Mouse (Mus musculus) heart, embryonic 13.5 days (tissue): ENCODE data around the gene Ttc26. TPM values are rescaled to one million over a fixed set of nuclear protein-coding genes. Genes with fewer than 3 reads are reported as not detected.
"Not testable (repeated sequence)": the region's sequence is repeated elsewhere in the genome, so short reads cannot be mapped to it uniquely, and the experiment has no call there.

Experiments
- ATAC-seq: fragments of 200-750 bp; cut with Nextera tagmentation; 2 replicates; pipeline ENCODE4 v1.8.0; 2017; ENCODE audit warnings: moderate TSS enrichment; ENCODE audit not compliant: insufficient number of reproducible peaks, low FRiP score, low TSS enrichment; ENCODE audit errors: extremely low read depth
- H3K27ac ChIP-seq: fragments of 300-500 bp; sonication (generic); replicated peaks from 2 replicates; pipeline ENCODE4 v1.5.1; 2015; ENCODE audit warnings: moderate library complexity, mild to moderate bottlenecking, inconsistent platforms
- H3K27me3 ChIP-seq: fragments of 300-500 bp; sonication (generic); replicated peaks from 2 replicates; pipeline ENCODE4 v1.6.1; 2015; ENCODE audit warnings: mild to moderate bottlenecking, inconsistent platforms
- H3K36me3 ChIP-seq: fragments of 300-500 bp; sonication (generic); 2 replicates; pipeline ENCODE4 v1.6.1; 2015; ENCODE audit warnings: mild to moderate bottlenecking, inconsistent platforms
- H3K4me1 ChIP-seq: fragments of 300-500 bp; sonication (generic); 2 replicates; pipeline ENCODE4 v1.6.1; 2015; ENCODE audit warnings: inconsistent platforms
- H3K4me2 ChIP-seq: fragments of 300-500 bp; sonication (generic); 2 replicates; pipeline ENCODE4 v1.6.1; 2015; ENCODE audit warnings: inconsistent platforms, mild to moderate bottlenecking, moderate library complexity
- H3K4me3 ChIP-seq: fragments of 300-500 bp; sonication (generic); 2 replicates; pipeline ENCODE4 v1.5.1; 2015; ENCODE audit warnings: moderate library complexity, mild to moderate bottlenecking, inconsistent platforms
- H3K9ac ChIP-seq: fragments of 300-500 bp; sonication (generic); 2 replicates; pipeline ENCODE4 v1.6.1; 2015; ENCODE audit warnings: inconsistent platforms, mild to moderate bottlenecking, moderate library complexity
- H3K9me3 ChIP-seq: fragments of 300-500 bp; sonication (generic); 2 replicates; pipeline ENCODE4 v1.6.1; 2016; ENCODE audit warnings: inconsistent platforms
- WGBS: fragments of 180-500 bp; shearing (Covaris S2); methylation state at CpG from one replicate; pipeline ENCODE4 v1.1.7; 2015; ENCODE audit warnings: mixed read lengths; 5-methylcytosine and 5-hydroxymethylcytosine counted together
- polyA plus RNA-seq: library from polyadenylated mRNA; unstranded; fragments of >200 nt; fragmentation: Nextera tagmentation; extraction: Ambion mirVana; gene quantifications from 2 replicates; pipeline ENCODE4 v1.2.1, GENCODE M21; 2015

The Ttc26 gene
- polyA plus RNA-seq, 1 experiment from 2014 or later, result 2.9 TPM

DNA sequence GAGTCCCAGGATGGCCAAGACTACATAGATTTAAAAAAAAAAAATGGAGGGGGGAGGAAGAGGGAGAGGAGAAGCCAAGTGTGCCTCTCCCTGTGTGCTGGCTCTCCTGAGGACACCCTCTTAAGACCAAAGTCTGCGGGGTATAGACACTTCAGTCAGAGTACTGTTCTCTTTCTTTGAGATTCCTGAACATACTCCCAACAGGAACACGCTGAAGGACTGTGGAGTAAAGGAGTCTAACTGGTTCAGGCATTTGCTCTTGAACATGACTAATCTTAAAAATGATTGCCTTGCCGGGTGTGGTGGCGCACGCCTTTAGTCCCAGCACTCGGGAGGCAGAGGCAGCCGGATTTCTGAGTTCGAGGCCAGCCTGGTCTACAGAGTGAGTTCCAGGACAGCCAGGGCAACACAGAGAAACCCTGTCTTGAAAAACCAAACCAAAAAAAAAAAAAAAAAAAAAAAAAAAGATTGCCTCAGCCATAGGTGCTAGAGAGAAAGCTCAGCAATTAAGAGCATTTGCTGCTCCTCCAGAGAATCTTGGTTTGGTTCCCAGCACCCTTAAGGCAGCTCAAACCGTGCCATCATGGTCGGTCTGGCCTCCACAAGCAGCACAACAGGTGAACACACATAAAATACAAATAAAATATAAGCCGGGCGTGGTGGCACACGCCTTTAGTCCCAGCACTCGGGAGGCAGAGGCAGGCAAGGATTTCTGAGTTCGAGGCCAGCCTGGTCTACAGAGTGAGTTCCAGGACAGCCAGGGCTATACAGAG is 24.4 kb upstream of the Ttc26 start:
- H3K4me2 ChIP-seq, H3K9me3 ChIP-seq, ATAC-seq, H3K9ac ChIP-seq, H3K36me3 ChIP-seq, H3K4me3 ChIP-seq, H3K27ac ChIP-seq: not testable (repeated sequence)
- H3K27me3 ChIP-seq, result peaks cover 42% of the 10 kb centered on the region
- peaks cover 16% of the 10 kb centered on the region for H3K4me1 ChIP-seq
- WGBS, result 73% methylated on average over 15 of the region's 15 CpGs

DNA sequence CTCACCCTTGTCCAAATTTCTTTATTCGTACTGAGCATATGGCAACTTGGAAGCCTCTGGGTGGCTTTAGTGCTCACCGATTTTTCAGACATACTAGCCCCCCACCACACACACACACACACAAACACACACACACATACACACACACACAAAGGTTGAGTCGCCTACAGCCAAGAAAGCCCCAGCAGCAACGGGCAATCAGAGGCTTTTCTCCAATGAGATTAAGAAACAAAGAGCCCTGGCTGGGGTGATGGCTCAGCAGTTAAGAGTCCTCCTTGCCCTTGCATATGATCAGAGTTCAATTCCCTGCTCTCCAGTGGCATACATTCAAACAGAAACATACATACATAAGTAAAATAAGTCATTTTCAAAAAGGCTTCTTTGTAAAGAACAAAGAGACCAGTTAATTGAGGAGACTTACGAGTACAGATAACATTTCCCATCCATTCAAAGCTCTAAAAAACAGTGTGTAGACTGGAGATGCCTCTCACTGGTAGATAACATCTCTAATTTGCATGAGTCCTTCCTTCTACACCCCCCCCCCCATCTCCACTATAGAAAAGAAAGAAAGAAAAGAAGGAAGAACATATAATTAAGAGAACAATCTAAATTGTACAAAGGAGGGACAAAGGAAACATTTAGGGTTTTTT is 23.5 kb upstream of the Ttc26 start:
- no peak overlapping the region for H3K4me2 ChIP-seq
- H3K27ac ChIP-seq, result no peak overlapping the region
- H3K9ac ChIP-seq, result no peak overlapping the region
- ATAC-seq, result no peak
- no peaks in the 10 kb centered on the region for H3K36me3 ChIP-seq
- 65% methylated on average over 5 of the region's 5 CpGs for WGBS
- H3K4me1 ChIP-seq, result peaks cover 16% of the 10 kb centered on the region
- H3K27me3 ChIP-seq, result peaks cover 34% of the 10 kb centered on the region
- H3K4me3 ChIP-seq, result no peak overlapping the region
- no peaks in the 10 kb centered on the region for H3K9me3 ChIP-seq

DNA sequence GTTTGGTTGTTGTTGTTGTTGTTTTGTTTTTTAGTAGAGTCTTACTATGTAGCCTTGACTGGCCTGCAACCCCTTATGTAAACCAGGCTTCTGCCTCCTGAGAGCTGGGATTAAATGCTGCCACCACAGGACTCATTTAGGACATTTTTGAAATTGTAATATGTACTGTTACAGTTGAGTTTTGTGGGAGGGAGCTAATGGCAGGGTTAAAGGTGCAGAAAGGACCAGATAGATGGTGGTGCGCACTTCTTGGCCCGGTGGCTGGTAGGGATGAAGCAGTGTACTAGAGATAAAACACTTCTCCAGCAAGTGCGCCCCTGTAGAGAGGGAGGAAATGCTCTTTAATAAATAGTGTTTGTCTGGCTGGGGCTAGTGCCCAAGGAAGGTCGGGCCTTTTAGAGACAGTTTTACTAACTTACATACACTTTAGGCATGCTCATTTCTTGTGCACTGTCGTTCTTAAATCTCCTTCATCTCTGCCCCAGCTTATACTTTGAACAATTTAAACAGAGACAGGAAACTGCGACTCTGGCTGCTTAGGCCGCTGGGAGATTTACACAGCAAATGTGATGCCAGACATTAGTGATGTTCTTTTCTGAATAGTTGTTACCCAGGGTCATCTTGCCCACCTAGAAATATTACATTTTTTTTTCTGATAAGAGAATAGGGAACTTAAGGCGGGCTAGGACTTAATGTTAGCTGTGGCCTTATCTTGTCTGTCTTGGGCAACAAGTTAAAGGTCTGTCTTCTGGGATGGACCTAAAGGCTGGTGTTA is 22.8 kb upstream of the Ttc26 start:
- 54% methylated on average over 8 of the region's 8 CpGs for WGBS
- no peak for ATAC-seq
- no peak overlapping the region for H3K4me3 ChIP-seq
- H3K9me3 ChIP-seq, result no peaks in the 10 kb centered on the region
- H3K27ac ChIP-seq, result no peak overlapping the region
- no peaks in the 10 kb centered on the region for H3K36me3 ChIP-seq
- peaks cover 11% of the 10 kb centered on the region for H3K4me1 ChIP-seq
- H3K27me3 ChIP-seq, result peaks cover 30% of the 10 kb centered on the region
- no peak overlapping the region for H3K4me2 ChIP-seq
- H3K9ac ChIP-seq, result no peak overlapping the region

DNA sequence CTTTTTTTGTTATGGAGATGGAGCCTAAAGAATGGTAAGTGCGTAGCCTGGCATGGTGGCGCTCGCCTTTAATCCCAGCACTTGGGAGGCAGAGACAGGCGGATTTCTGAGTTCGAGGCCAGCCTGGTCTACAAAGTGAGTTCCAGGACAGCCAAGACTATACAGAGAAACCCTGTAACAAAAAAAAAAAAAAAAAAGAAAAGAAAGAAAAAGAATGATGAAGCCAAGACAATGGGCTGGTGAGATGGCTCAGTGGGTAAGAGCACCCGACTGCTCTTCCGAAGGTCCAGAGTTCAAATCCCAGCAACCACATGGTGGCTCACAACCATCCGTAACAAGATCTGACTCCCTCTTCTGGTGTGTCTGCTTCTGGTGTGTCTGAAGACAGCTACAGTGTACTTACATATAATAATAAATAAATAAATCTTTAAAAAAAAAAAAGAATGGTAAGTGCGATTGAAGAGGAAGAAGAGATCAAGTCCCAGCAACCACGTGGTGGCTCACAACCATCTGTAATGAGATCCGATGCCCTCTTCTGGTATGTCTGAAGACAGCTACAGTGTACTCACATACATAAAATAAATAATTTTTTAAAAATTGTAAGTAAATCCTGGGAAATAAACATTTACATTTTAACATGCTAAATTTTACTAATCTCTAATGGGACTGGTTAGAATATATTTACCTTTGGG is 22.1 kb upstream of the Ttc26 start:
- not testable (repeated sequence) for H3K36me3 ChIP-seq, H3K4me1 ChIP-seq, H3K9me3 ChIP-seq, ATAC-seq, H3K4me3 ChIP-seq, H3K4me2 ChIP-seq, H3K27ac ChIP-seq, H3K9ac ChIP-seq
- 91% methylated on average over 11 of the region's 11 CpGs for WGBS
- peaks cover 30% of the 10 kb centered on the region for H3K27me3 ChIP-seq

DNA sequence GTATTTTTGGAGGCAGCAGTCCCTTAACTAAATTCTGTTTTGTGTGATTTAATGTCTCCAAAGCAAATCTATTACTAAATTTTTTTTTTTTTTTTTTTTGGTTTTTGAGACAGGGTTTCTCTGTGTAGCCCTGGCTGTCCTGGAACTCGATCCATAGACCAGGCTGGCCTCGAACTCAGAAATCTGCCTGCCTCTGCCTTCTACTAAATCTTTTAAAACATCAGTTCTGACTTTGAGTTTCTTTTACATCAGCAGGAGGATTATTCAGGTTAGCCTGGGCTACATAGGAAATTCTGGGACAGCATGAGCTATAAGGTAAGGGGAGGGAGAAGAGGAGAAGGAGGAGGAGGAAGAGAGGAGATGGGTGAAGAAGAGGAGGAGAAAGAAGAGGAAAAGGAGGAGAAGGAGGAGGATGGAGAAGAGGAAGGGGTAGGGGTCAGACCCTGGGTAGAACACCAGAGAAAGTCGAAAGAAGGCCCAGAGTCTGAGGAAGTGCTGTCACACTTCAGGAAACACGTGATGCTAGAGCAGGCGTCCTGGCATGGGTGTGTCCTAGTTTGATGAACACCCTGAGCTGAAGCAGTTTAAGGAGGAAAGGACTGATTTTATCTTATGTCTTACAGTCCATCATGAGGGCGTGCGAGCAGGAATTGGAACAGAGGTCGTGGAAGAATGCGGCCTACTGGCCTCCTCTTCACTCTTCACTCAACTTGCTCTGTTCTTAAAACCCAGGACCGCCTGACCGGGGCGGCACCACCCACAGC is 21.4 kb upstream of the Ttc26 start:
- Histone ChIP-seq H3K4me1 (peaks cover 3% of the 10 kb centered on the region; the same call in 1 of the 2 replicates), H3K27ac (no peak overlapping the region), H3K4me3 (no peak overlapping the region), H3K9ac (no peak overlapping the region), H3K36me3 (no peaks in the 10 kb centered on the region), H3K27me3 (peaks cover 24% of the 10 kb centered on the region), H3K9me3 (no peaks in the 10 kb centered on the region), H3K4me2 (no peak overlapping the region)
- WGBS, result 75% methylated on average over 12 of the region's 12 CpGs
- no peak for ATAC-seq

DNA sequence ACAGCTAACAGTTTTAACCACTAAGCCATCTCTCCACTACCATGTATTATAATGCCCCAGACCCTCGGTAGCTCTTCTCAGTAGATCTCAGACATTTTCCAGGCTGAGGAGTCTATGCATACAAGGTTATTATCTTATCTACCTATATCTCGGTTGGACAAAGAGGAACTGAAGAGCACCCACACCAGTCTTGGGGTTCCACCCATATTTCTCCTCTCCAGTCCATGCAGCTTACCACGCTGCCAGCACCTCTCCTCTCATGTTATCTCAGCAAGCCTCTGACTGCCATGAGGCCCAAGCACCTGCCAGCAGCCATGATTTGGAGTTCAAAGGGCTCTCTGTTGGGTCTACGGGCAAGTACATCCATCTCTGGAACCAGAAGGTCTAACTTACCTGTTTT is 20.2 kb upstream of the Ttc26 start:
- no peak overlapping the region for H3K4me2 ChIP-seq
- 63% methylated on average over 4 of the region's 4 CpGs for WGBS
- H3K4me1 ChIP-seq, result no peaks in the 10 kb centered on the region
- no peaks in the 10 kb centered on the region for H3K36me3 ChIP-seq
- H3K27me3 ChIP-seq, result peaks cover 16% of the 10 kb centered on the region
- H3K9me3 ChIP-seq, result no peaks in the 10 kb centered on the region
- no peak for ATAC-seq
- H3K4me3 ChIP-seq, result no peak overlapping the region
- H3K27ac ChIP-seq, result no peak overlapping the region
- no peak overlapping the region for H3K9ac ChIP-seq

DNA sequence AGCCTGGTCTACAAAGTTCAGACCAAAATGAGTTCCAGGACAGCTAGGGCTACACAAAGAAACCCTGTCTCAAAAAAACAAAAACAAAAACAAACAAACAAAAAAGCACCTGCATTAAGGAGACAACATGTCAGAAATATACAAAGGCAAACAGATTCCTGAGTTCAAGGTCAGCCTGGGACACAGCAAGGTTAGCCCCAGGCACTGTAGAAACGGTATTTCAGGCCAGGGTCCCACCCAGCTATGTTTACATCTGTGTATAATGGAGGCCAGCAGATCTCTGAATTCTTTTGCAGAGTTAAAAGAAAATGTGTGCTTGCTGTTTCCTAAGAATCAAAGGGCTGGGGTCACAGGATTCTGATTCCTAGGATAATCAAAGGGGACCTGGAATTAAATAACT is 19.3 kb upstream of the Ttc26 start:
- 0 out of 2 replicates have a peak, but pooled peaks cover 9% of the 10 kb centered on the region for H3K27me3 ChIP-seq
- no peak overlapping the region for H3K4me3 ChIP-seq
- H3K27ac ChIP-seq, result no peak overlapping the region
- no peak for ATAC-seq
- H3K4me2 ChIP-seq, result no peak overlapping the region
- 58% methylated on average over 1 of the region's 1 CpGs for WGBS
- no peaks in the 10 kb centered on the region for H3K9me3 ChIP-seq
- no peaks in the 10 kb centered on the region for H3K36me3 ChIP-seq
- no peaks in the 10 kb centered on the region for H3K4me1 ChIP-seq
- H3K9ac ChIP-seq, result no peak overlapping the region

DNA sequence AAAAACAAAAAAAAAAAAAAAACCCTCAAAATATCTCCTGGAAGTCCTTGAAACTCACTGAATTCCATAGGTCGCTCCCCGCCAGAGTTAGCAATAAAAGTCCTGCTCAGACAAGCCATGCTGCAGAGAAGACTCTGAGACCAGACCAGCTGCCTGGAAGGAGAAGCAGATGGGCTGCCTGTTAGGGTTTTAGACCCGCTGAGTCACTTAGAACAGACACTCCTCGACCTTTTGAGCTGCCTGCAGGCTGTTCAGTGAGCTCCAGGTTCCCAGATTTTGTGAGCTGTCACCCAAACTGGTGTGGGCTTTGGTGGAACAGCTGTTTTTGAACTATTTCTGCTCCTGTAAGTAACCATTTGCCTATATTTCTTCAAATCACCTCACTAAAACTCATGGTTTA is 17.9 kb upstream of the Ttc26 start:
- Histone ChIP-seq H3K9ac (no peak overlapping the region), H3K27me3 (0 out of 2 replicates have a peak, but pooled peaks cover 2% of the 10 kb centered on the region), H3K36me3 (no peaks in the 10 kb centered on the region), H3K4me2 (no peak overlapping the region), H3K27ac (no peak overlapping the region), H3K4me3 (no peak overlapping the region), H3K4me1 (no peaks in the 10 kb centered on the region), H3K9me3 (no peaks in the 10 kb centered on the region)
- no peak for ATAC-seq
- WGBS, result 69% methylated on average over 4 of the region's 4 CpGs

DNA sequence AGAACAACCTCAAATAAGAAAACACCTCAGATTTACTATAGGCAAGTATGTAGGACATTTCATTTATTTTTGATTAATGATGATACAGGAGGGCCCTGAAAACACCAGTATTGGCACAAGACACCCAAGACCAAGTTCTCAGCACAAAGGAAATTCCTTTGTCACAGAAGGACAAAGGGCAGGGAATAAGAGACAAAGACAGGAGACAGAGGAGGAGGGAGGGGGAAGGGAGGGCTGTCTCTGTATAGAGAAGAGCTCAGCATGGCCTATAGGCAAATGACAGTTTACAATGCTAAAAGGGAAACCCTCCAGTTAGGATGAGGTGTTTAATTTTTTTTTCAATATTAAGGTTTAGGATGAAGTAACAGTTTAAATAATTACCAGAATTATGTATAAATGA is 17.1 kb upstream of the Ttc26 start:
- Histone ChIP-seq H3K36me3 (no peaks in the 10 kb centered on the region), H3K27me3 (no peaks in the 10 kb centered on the region), H3K9me3 (no peaks in the 10 kb centered on the region), H3K4me3 (no peak overlapping the region), H3K9ac (no peak overlapping the region), H3K4me1 (no peaks in the 10 kb centered on the region), H3K27ac (no peak overlapping the region), H3K4me2 (no peak overlapping the region)
- no peak for ATAC-seq

DNA sequence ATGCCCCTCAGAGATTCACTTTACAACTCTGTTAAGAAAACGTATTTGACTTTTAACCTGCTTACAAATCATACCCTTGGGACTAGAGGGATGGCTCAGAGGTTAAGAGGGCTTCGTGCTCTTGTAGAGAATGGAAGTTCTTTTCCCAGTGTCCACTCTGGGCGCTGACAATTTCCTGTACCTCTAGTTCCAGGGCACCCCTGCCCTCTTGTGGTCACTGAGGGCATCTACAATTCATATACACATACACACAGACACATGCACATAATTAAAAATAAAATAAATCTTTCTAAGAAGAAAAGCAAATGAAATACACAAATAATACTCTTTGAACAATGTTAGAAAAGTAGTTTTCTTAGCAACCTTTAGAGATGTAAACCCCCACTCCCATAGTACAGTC is 11.3 kb upstream of the Ttc26 start:
- Histone ChIP-seq H3K4me2 (no peak overlapping the region), H3K9ac (no peak overlapping the region), H3K4me3 (no peak overlapping the region), H3K36me3 (no peaks in the 10 kb centered on the region), H3K9me3 (peaks cover 13% of the 10 kb centered on the region), H3K27ac (no peak overlapping the region), H3K4me1 (no peaks in the 10 kb centered on the region), H3K27me3 (no peaks in the 10 kb centered on the region)
- WGBS, result 76% methylated on average over 3 of the region's 3 CpGs
- ATAC-seq, result no peak
